Mouse (Mus musculus) neural tube, embryonic 11.5 days (tissue): ENCODE data around the gene Tmem63a. TPM values are rescaled to one million over a fixed set of nuclear protein-coding genes. Genes with fewer than 3 reads are reported as not detected.
A peak's percentile ranks its signal among the peaks of the same experiment; 100 is the strongest.
"Not testable (repeated sequence)": the region's sequence is repeated elsewhere in the genome, so short reads cannot be mapped to it uniquely, and the experiment has no call there.

Experiments used
- ATAC-seq: fragments of 200-750 bp; cut with Nextera tagmentation; 2 replicates; pipeline ENCODE4 v1.8.0; 2017; ENCODE audit warnings: moderate number of reproducible peaks, mild to moderate bottlenecking, moderate TSS enrichment, moderate library complexity; ENCODE audit not compliant: insufficient read depth, low FRiP score, low TSS enrichment
- DNase-seq: peaks from one replicate; pipeline ENCODE4 v3.0.0-alpha.2; 2015; ENCODE audit warnings: low spot score
- H3K27ac ChIP-seq: fragments of 300-500 bp; sonication (generic); 2 replicates; pipeline ENCODE4 v1.5.1; 2014; ENCODE audit warnings: low read depth, mild to moderate bottlenecking, low read length
- H3K27me3 ChIP-seq: fragments of 300-500 bp; sonication (generic); 2 replicates; pipeline ENCODE4 v1.6.1; 2014; ENCODE audit warnings: mild to moderate bottlenecking, low read length, mixed read lengths; ENCODE audit not compliant: control insufficient read depth, insufficient read depth
- H3K36me3 ChIP-seq: fragments of 300-500 bp; sonication (generic); 2 replicates; pipeline ENCODE4 v1.6.1; 2014; ENCODE audit warnings: mild to moderate bottlenecking, low read length, moderate library complexity, mixed read lengths; ENCODE audit not compliant: control insufficient read depth, insufficient read depth
- H3K4me1 ChIP-seq: fragments of 300-500 bp; sonication (generic); 2 replicates; pipeline ENCODE4 v1.6.1; 2014; ENCODE audit warnings: low read length, mixed read lengths; ENCODE audit not compliant: control insufficient read depth, insufficient read depth
- H3K4me2 ChIP-seq: fragments of 300-500 bp; sonication (generic); 2 replicates; pipeline ENCODE4 v1.6.1; 2014; ENCODE audit warnings: low read depth, mild to moderate bottlenecking, moderate library complexity
- H3K4me3 ChIP-seq: fragments of 300-500 bp; sonication (generic); 2 replicates; pipeline ENCODE4 v1.5.1; 2014; ENCODE audit warnings: low read depth, low read length
- H3K9ac ChIP-seq: fragments of 300-500 bp; sonication (generic); 2 replicates; pipeline ENCODE4 v1.6.1; 2014; ENCODE audit warnings: mild to moderate bottlenecking, low read length
- H3K9me3 ChIP-seq: fragments of 300-500 bp; sonication (generic); 2 replicates; pipeline ENCODE4 v1.6.1; 2016; ENCODE audit warnings: low read length; ENCODE audit not compliant: control insufficient read depth
- WGBS: fragments of 180-500 bp; shearing (Covaris S2); extraction: QIAGEN DNeasy Blood & Tissue Kit; methylation state at CpG from one replicate; pipeline ENCODE4 v1.1.7; 2014; 5-methylcytosine and 5-hydroxymethylcytosine counted together
- polyA plus RNA-seq: library from polyadenylated mRNA; unstranded; fragments of >200 nt; fragmentation: Nextera tagmentation; extraction: Ambion mirVana; gene quantifications from 2 replicates; pipeline ENCODE4 v1.2.1, GENCODE M21; 2014

Gene Tmem63a
- polyA plus RNA-seq, 1 experiment from 2014 or later = 3.1 TPM

DNA sequence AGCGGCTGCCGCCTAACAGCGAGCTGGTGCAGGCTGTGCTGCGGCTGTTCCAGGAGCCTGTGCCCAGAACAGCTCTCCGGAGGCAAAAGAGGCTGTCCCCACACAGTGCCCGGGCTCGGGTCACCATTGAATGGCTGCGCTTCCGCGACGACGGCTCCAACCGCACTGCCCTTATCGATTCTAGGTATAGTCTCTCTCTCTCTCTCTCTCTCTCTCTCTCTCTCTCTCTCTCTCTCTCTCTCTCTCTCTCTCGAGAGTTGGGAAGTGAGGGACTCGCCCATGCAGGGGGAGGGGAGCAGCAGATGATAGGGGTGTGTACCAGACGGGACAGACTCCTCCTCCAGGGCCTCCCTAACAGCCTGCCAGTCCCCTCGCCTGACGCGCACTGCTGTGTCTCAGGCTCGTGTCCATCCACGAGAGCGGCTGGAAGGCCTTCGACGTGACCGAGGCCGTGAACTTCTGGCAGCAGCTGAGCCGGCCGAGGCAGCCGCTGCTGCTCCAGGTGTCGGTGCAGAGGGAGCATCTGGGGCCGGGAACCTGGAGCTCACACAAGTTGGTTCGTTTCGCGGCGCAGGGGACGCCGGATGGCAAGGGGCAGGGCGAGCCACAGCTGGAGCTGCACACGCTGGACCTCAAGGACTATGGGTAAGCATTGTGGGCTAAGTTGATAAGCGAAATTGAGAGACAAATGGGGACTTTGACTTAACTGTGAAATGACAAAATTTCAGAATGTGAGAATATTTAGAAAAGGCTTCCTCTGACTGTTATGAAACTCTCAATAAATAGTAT lies 5.3 kb upstream of the Tmem63a start:
- H3K27ac ChIP-seq, H3K4me1 ChIP-seq, H3K36me3 ChIP-seq, ATAC-seq, H3K9ac ChIP-seq, H3K9me3 ChIP-seq: not testable (repeated sequence)
- Histone ChIP-seq H3K27me3 (peaks cover 47% of the 10 kb centered on the region), H3K4me3 (peak overlapping the region; percentile 18), H3K4me2 (peak overlapping the region; percentile 37)
- DNase-seq = peak; percentile 47
- WGBS = 1% methylated on average over 32 of the region's 41 CpGs

DNA sequence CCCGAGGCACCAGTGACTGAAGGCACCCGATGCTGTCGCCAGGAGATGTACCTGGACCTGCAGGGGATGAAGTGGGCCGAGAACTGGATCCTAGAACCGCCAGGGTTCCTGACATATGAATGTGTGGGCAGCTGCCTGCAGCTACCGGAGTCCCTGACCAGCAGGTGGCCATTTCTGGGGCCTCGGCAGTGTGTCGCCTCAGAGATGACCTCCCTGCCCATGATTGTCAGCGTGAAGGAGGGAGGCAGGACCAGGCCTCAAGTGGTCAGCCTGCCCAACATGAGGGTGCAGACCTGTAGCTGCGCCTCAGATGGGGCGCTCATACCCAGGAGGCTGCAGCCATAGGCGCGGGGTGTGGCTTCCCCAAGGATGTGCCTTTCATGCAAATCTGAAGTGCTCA lies 4.5 kb upstream of the Tmem63a start:
- WGBS = 10% methylated on average over 13 of the region's 13 CpGs
- H3K4me2 ChIP-seq, H3K4me1 ChIP-seq, ATAC-seq, H3K36me3 ChIP-seq, H3K9ac ChIP-seq, H3K9me3 ChIP-seq, DNase-seq, H3K4me3 ChIP-seq, H3K27ac ChIP-seq: not testable (repeated sequence)
- H3K27me3 ChIP-seq = peaks cover 54% of the 10 kb centered on the region

DNA sequence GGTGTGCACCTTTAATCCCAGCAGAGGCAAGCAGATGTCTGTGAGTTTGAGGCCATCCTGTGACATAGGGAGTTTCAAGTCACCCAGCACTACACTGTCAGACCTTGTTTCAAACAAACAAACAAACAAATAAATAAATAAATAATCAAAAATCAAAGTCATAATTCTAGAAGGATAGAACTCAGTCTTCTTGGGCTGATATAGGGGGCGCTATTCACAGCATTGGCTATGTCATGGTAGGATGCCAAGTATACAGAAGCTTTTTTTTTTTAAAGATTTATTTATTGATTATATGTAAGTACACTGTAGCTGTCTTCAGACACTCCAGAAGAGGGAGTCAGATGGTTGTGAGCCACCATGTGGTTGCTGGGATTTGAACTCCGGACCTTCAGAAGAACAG lies 3.4 kb upstream of the Tmem63a start:
- H3K4me3 ChIP-seq, H3K27ac ChIP-seq, H3K4me1 ChIP-seq, DNase-seq, H3K4me2 ChIP-seq, ATAC-seq, H3K9ac ChIP-seq, H3K9me3 ChIP-seq, H3K36me3 ChIP-seq: not testable (repeated sequence)
- 78% methylated on average over 2 of the region's 2 CpGs for whole genome bisulfite sequencing
- H3K27me3 ChIP-seq = peaks cover 60% of the 10 kb centered on the region

DNA sequence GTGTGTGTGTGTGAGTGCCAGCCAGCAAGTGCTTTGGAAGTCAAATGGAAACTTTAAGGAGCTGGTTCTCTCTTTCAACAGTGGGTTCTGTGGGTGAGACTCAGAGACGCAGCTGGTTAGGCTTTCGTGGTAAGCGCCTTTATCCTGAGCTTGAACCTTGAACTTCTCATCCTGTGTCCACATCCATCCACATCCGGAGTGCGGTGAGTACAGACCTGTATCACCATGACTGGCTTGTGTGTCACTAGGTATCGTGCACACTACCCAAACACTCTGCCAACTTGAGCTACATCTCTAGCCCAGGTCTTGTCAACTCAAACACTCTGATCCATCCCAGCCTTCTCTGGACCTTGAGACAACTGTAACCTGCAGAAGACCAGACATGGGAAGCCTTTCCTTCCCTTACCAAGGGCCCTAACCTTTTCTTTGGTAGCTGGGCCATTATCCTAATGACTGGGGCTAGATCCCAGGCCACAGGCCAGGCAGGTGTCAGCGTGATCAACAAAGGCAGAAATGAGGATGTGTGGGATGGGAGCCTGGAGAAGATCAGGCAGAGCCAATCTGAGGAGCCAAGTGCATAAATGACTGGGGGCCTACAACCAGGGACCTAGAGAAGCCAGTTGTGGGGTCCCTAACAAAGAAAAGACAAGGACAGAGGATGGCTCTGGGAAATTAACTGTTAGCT lies 1.2 kb upstream of the Tmem63a start:
- Histone ChIP-seq H3K27ac (no peak overlapping the region), H3K9ac (no peak overlapping the region; the same call in 1 of the 2 replicates), H3K4me2 (peak overlapping the region; percentile 97), H3K27me3 (peaks cover 47% of the 10 kb centered on the region), H3K4me1 (peaks cover 4% of the 10 kb centered on the region; the same call in 1 of the 2 replicates), H3K4me3 (no peak overlapping the region), H3K36me3 (no peaks in the 10 kb centered on the region), H3K9me3 (no peaks in the 10 kb centered on the region)
- ATAC-seq (no peak), DNase-seq (no peak)
- WGBS = 87% methylated on average over 7 of the region's 7 CpGs

DNA sequence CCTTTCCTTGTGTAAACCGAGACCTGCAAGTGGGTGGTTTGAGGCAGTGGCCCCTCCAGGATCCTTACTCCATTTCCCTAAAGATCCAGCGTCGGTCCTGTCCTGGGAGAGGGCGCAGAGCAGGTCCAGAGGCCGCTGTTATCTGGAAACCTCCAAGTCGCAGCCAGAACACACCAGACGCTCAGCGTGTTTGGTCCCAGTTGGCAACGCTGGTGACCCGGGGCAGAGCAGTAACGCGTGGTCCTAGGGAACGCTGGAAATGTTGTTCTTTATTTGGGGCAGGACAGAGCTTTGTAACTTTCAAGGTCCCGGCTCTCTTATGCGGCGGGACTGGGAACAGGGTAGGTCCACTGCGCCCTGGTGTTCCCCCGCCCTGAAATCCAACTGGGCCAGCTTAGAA lies 418 bp upstream of the Tmem63a start:
- H3K9me3 ChIP-seq = no peaks in the 10 kb centered on the region
- peak overlapping the region; percentile 72 for H3K9ac ChIP-seq
- peak overlapping the region; percentile 75 for H3K4me3 ChIP-seq
- H3K4me1 ChIP-seq = peaks cover 4% of the 10 kb centered on the region; the same call in 1 of the 2 replicates
- no peak overlapping the region for H3K27ac ChIP-seq
- peak overlapping the region; percentile 97 for H3K4me2 ChIP-seq
- H3K27me3 ChIP-seq = peaks cover 41% of the 10 kb centered on the region
- WGBS = 3% methylated on average over 18 of the region's 18 CpGs
- peak; percentile 21 for DNase-seq
- H3K36me3 ChIP-seq = no peaks in the 10 kb centered on the region
- no peak for ATAC-seq

DNA sequence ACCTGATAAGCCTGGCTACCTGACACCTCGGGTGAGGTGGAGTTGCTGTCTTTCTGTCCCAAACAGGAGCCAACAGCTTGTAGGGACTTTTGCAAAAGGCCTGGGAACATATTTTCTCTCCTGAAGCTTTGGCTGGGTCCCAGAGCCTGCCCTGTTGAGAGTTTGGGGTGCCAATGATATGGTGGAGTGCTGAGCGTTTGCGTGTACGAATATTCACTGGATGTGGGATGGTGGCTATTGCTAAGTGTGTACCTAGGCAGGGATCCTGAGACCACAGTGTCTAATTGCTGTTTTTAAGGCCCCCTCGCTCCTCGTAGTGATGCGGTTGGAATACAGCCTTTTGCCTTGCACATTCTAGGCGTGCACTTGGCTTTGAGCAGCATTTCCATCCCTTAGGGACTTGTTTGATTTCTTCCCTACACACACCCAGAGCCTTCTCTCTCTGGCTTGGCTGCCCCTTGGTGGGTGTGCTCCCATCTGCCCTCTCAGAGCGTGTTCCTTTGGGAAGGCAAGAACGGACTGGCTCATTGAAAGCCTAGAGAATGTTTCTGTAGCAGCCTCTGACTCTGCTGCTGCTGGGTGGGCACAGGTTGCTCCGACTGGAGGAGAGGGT lies 994 bp downstream of the Tmem63a start:
- Histone ChIP-seq H3K9ac (peak overlapping the region; percentile 72), H3K4me3 (peak overlapping the region; percentile 75), H3K4me1 (peaks cover 4% of the 10 kb centered on the region; the same call in 1 of the 2 replicates), H3K36me3 (no peaks in the 10 kb centered on the region), H3K27ac (no peak overlapping the region), H3K9me3 (no peaks in the 10 kb centered on the region), H3K4me2 (peak overlapping the region; percentile 97), H3K27me3 (peaks cover 35% of the 10 kb centered on the region)
- ATAC-seq (no peak), DNase-seq (no peak)
- 40% methylated on average over 11 of the region's 11 CpGs for WGBS

DNA sequence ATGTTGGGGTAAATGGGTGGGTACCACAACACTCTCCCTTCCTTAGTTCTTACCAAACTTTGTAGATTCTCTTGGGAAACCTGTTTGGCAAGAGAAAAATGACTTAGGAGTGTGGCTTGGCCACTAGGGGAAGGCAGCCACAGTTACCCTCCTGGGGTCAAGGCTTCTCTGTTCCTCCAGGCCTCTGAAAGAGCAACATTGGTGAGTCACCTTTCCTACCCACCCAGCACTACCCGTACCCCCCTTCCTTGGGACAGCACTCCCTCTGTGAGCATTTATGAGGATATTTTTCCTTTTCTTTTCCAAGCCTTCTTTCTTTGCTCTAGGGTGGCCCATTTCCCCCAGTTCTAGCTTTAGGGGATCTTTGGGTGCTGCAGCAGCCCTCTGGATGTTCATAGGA lies 1.8 kb downstream of the Tmem63a start:
- Histone ChIP-seq H3K4me2 (no peak overlapping the region), H3K27me3 (peaks cover 35% of the 10 kb centered on the region), H3K9me3 (no peaks in the 10 kb centered on the region), H3K36me3 (no peaks in the 10 kb centered on the region), H3K9ac (no peak overlapping the region), H3K4me3 (no peak overlapping the region), H3K27ac (no peak overlapping the region), H3K4me1 (peaks cover 4% of the 10 kb centered on the region; the same call in 1 of the 2 replicates)
- no peak for ATAC-seq
- DNase-seq = no peak
- 65% methylated on average over 1 of the region's 1 CpGs for WGBS

DNA sequence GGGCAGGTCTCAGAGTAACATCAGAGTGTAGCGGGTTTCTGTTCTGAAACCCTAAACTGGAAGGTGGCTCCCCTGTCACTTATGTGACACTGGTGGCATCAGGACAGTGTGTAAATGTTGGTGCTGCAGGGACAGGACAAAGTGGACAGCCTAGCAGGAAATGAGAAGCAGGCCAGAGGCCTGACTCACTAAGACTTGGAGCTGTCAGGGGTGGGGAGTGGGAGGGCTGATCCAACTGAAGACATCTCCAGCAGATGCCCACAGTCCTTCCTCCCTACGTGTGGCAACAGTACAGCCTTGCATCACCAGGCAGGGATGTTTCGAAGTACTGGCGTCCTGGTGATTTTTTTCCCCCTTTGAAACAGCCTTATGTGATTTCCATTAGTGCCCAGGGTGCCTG lies 2.4 kb downstream of the Tmem63a start:
- ATAC-seq (no peak), DNase-seq (no peak)
- Histone ChIP-seq H3K4me1 (peaks cover 4% of the 10 kb centered on the region; the same call in 1 of the 2 replicates), H3K36me3 (no peaks in the 10 kb centered on the region), H3K27ac (no peak overlapping the region), H3K4me3 (no peak overlapping the region), H3K4me2 (no peak overlapping the region), H3K9ac (no peak overlapping the region), H3K27me3 (peaks cover 35% of the 10 kb centered on the region), H3K9me3 (no peaks in the 10 kb centered on the region)
- 63% methylated on average over 4 of the region's 4 CpGs for WGBS
